Mouse (Mus musculus) forebrain, postnatal 0 days (tissue): Measurements from ENCODE around the gene Nap1l4. TPM values are rescaled to one million over a fixed set of nuclear protein-coding genes. Genes with fewer than 3 reads are reported as not detected.

Experiments used
- ATAC-seq: fragments of 200-750 bp; cut with Nextera tagmentation; 2 replicates; pipeline ENCODE4 v1.8.0; 2017; ENCODE audit warnings: mild to moderate bottlenecking, moderate library complexity
- DNase-seq: peaks from one replicate; pipeline ENCODE4 v3.0.0-alpha.2; 2015
- H3K27ac ChIP-seq: fragments of 300-500 bp; sonication (generic); 2 replicates; pipeline ENCODE4 v1.5.1; 2014; ENCODE audit warnings: low read depth, mild to moderate bottlenecking, antibody characterized with exemption, low read length, moderate library complexity, mixed read lengths
- H3K27me3 ChIP-seq: fragments of 300-500 bp; sonication (generic); 2 replicates; pipeline ENCODE4 v1.6.1; 2014; ENCODE audit warnings: mild to moderate bottlenecking, low read length, mixed read lengths; ENCODE audit not compliant: insufficient read depth
- H3K36me3 ChIP-seq: fragments of 300-500 bp; sonication (generic); 2 replicates; pipeline ENCODE4 v1.6.1; 2014; ENCODE audit warnings: mild to moderate bottlenecking, moderate library complexity; ENCODE audit not compliant: insufficient read depth
- H3K4me1 ChIP-seq: fragments of 300-500 bp; sonication (generic); 2 replicates; pipeline ENCODE4 v1.6.1; 2014; ENCODE audit warnings: antibody characterized with exemption; ENCODE audit not compliant: insufficient read depth
- H3K4me2 ChIP-seq: fragments of 300-500 bp; sonication (generic); 2 replicates; pipeline ENCODE4 v1.6.1; 2014; ENCODE audit warnings: low read depth, mild to moderate bottlenecking, moderate library complexity
- H3K4me3 ChIP-seq: fragments of 300-500 bp; sonication (generic); 2 replicates; pipeline ENCODE4 v1.5.1; 2014; ENCODE audit warnings: low read depth, low read length, mixed read lengths
- H3K9ac ChIP-seq: fragments of 300-500 bp; sonication (generic); 2 replicates; pipeline ENCODE4 v1.6.1; 2014; ENCODE audit warnings: mild to moderate bottlenecking
- H3K9me3 ChIP-seq: fragments of 300-500 bp; sonication (generic); 2 replicates; pipeline ENCODE4 v1.6.1; 2016; ENCODE audit warnings: low read length
- CTCF ChIP-seq: sonication (generic); IDR thresholded peaks from 2 replicates; pipeline ENCODE4 v1.5.1; 2016; ENCODE audit warnings: antibody characterized with exemption, control low read depth, low read depth
- WGBS: fragments of 180-500 bp; shearing (Covaris S2); extraction: QIAGEN DNeasy Blood & Tissue Kit; methylation state at CpG from one replicate; pipeline ENCODE4 v1.1.7; 2014; 5-methylcytosine and 5-hydroxymethylcytosine counted together
- microRNA-seq, 2 experiments: library from miRNA; unstranded; fragments of <30 nt; microRNA quantifications; one replicate each; pipeline ENCODE4; 2016
- polyA plus RNA-seq: library from polyadenylated mRNA; unstranded; fragments of >200 nt; fragmentation: Nextera tagmentation; extraction: Ambion mirVana; gene quantifications from 2 replicates; pipeline ENCODE4 v1.2.1, GENCODE M21; 2015
- total RNA-seq: library from RNA; depleted of rRNA; stranded (reverse); fragments of >200 nt; gene quantifications from 2 replicates; pipeline ENCODE4 v1.2.3, GENCODE M21; 2014; rRNA removed

Nap1l4 gene
- total and polyA plus RNA-seq, 2 experiments from 2014 or later = 202 to 258 TPM

- no peak for TF ChIP-seq CTCF
- Histone ChIP-seq H3K4me3 (no peak within 1 kb of the TSS), H3K9me3 (no peaks in the 10 kb centered on the region), H3K27ac (no peak within 1 kb of the TSS), H3K27me3 (no peaks in the 10 kb centered on the region), H3K4me1 (no peaks in the 10 kb centered on the region), H3K9ac (no peak within 1 kb of the TSS), H3K36me3 (no peaks in the 10 kb centered on the region), H3K4me2 (no peak within 1 kb of the TSS)
- WGBS = 37% methylated on average over 4 of the region's 4 CpGs
- ATAC-seq (no peak), DNase-seq (no peak)
Measured at GRCm38 (mm10) chr7:143473347-143474101, 75.4 kb downstream of the Nap1l4 start, which contains the start of gene Slc22a18. TSS of gene Slc22a18 (plus strand) at chr7:143473736.

GRCm38 (mm10) chr7:143469946-143470345, 79.0 kb downstream of the Nap1l4 start:
- peak; percentile 94 for TF ChIP-seq CTCF
- H3K27ac ChIP-seq = no peak overlapping the region
- peak; percentile 80 for ATAC-seq
- H3K36me3 ChIP-seq = no peaks in the 10 kb centered on the region
- no peak overlapping the region for H3K4me3 ChIP-seq
- WGBS = 12% methylated on average over 8 of the region's 8 CpGs
- DNase-seq = peak; percentile 87
- H3K27me3 ChIP-seq = no peaks in the 10 kb centered on the region
- no peaks in the 10 kb centered on the region for H3K4me1 ChIP-seq
- no peak overlapping the region for H3K9ac ChIP-seq
- H3K4me2 ChIP-seq = no peak overlapping the region
- H3K9me3 ChIP-seq = no peaks in the 10 kb centered on the region

GRCm38 (mm10) chr7:143467714-143468113, 81.2 kb downstream of the Nap1l4 start:
- H3K36me3 ChIP-seq = no peaks in the 10 kb centered on the region
- H3K27me3 ChIP-seq = peaks cover 12% of the 10 kb centered on the region
- WGBS = 4% methylated on average over 6 of the region's 6 CpGs
- no peak for TF ChIP-seq CTCF
- 0 out of 2 replicates have a peak, but pooled peaks cover 3% of the 10 kb centered on the region for H3K4me1 ChIP-seq
- no peak for DNase-seq
- no peak overlapping the region for H3K4me2 ChIP-seq
- ATAC-seq = no peak
- no peak overlapping the region for H3K9ac ChIP-seq
- H3K27ac ChIP-seq = no peak overlapping the region
- H3K4me3 ChIP-seq = no peak overlapping the region
- H3K9me3 ChIP-seq = no peaks in the 10 kb centered on the region

- Histone ChIP-seq H3K27ac (no peak overlapping the region), H3K9me3 (no peaks in the 10 kb centered on the region), H3K36me3 (no peaks in the 10 kb centered on the region), H3K4me3 (no peak overlapping the region), H3K4me2 (no peak overlapping the region), H3K27me3 (peaks cover 12% of the 10 kb centered on the region), H3K4me1 (0 out of 2 replicates have a peak, but pooled peaks cover 3% of the 10 kb centered on the region), H3K9ac (no peak overlapping the region)
- peak; percentile 62 for ATAC-seq
- 32% methylated on average over 14 of the region's 14 CpGs for WGBS
- TF ChIP-seq CTCF = peak; percentile 97
- peak; percentile 87 for DNase-seq
Measured at GRCm38 (mm10) chr7:143466099-143466677, 82.7 kb downstream of the Nap1l4 start.

- Histone ChIP-seq H3K36me3 (no peaks in the 10 kb centered on the region), H3K9me3 (no peaks in the 10 kb centered on the region), H3K4me3 (peak overlapping the region; percentile 24), H3K27me3 (peaks cover 12% of the 10 kb centered on the region), H3K4me2 (peak overlapping the region; percentile 60), H3K4me1 (0 out of 2 replicates have a peak, but pooled peaks cover 3% of the 10 kb centered on the region), H3K27ac (no peak overlapping the region), H3K9ac (peak overlapping the region; percentile 6; the same call in 1 of the 2 replicates)
- no peak for TF ChIP-seq CTCF
- ATAC-seq (no peak), DNase-seq (peak; percentile 30)
- WGBS = 34% methylated on average over 53 of the region's 56 CpGs
Measured at GRCm38 (mm10) chr7:143464811-143465560, 83.9 kb downstream of the Nap1l4 start.

- peak; percentile 82 for DNase-seq
- no peak for ATAC-seq
- H3K9ac ChIP-seq = no peak overlapping the region
- 30% methylated on average over 11 of the region's 11 CpGs for WGBS
- H3K36me3 ChIP-seq = no peaks in the 10 kb centered on the region
- H3K9me3 ChIP-seq = no peaks in the 10 kb centered on the region
- H3K27me3 ChIP-seq = peaks cover 12% of the 10 kb centered on the region
- no peak overlapping the region for H3K27ac ChIP-seq
- peak; percentile 91 for TF ChIP-seq CTCF
- H3K4me3 ChIP-seq = no peak overlapping the region
- 0 out of 2 replicates have a peak, but pooled peaks cover 3% of the 10 kb centered on the region for H3K4me1 ChIP-seq
- no peak overlapping the region; the same call in 1 of the 2 replicates for H3K4me2 ChIP-seq
Measured at GRCm38 (mm10) chr7:143463865-143464415, 85.0 kb downstream of the Nap1l4 start.

Small RNA genes within 50 kb of the gene (microRNA-seq; reads per million reads assigned to microRNA genes)
- 1.1 to 1.2 reads per million in 2 experiments for gene Mir7064

Other genes starting within 250 kb of the Nap1l4 start
- 99.0 and 123 TPM in 2 replicates for gene Cdkn1c, start 88.1 kb downstream of the Nap1l4 start, total RNA-seq
- gene Cdkn1c, start 88.1 kb downstream of the Nap1l4 start, polyA plus RNA-seq = 119 and 124 TPM in 2 replicates
- 0.92 and 1.7 TPM in 2 replicates for gene Slc22a18, start 75.4 kb downstream of the Nap1l4 start, total RNA-seq
- 0.71 and 1.0 TPM in 2 replicates for gene Slc22a18, start 75.4 kb downstream of the Nap1l4 start, polyA plus RNA-seq
- gene Phlda2, start 46.0 kb downstream of the Nap1l4 start, total RNA-seq = 0.46 TPM in 1 of 2 replicates, not detected in the other
- gene Phlda2, start 46.0 kb downstream of the Nap1l4 start, polyA plus RNA-seq = 0.60 TPM in 1 of 2 replicates, not detected in the other
- 51.5 and 68.1 TPM in 2 replicates for gene Cars, start 51.0 kb upstream of the Nap1l4 start, total RNA-seq
- gene Cars, start 51.0 kb upstream of the Nap1l4 start, polyA plus RNA-seq = 58.2 and 74.9 TPM in 2 replicates
- gene Tnfrsf26, start 79.6 kb upstream of the Nap1l4 start, total RNA-seq = 0.10 and 0.46 TPM in 2 replicates
- gene Tnfrsf26, start 79.6 kb upstream of the Nap1l4 start, polyA plus RNA-seq = 0.11 and 0.16 TPM in 2 replicates
- gene Tnfrsf22, start 100.6 kb upstream of the Nap1l4 start, total RNA-seq = 1.3 and 1.8 TPM in 2 replicates
- gene Tnfrsf22, start 100.6 kb upstream of the Nap1l4 start, polyA plus RNA-seq = 3.6 and 4.9 TPM in 2 replicates
- gene Tnfrsf23, start 136.8 kb upstream of the Nap1l4 start, total RNA-seq = 1.7 and 1.9 TPM in 2 replicates
- gene Tnfrsf23, start 136.8 kb upstream of the Nap1l4 start, polyA plus RNA-seq = 0.43 and 0.54 TPM in 2 replicates
- gene Osbpl5, start 207.9 kb upstream of the Nap1l4 start, total RNA-seq = 38.3 and 43.8 TPM in 2 replicates
- gene Osbpl5, start 207.9 kb upstream of the Nap1l4 start, polyA plus RNA-seq = 19.6 and 26.2 TPM in 2 replicates
- not detected in 2 replicates for gene Mrgprg, start 217.9 kb upstream of the Nap1l4 start, total RNA-seq
- not detected in 2 replicates for gene Mrgprg, start 217.9 kb upstream of the Nap1l4 start, polyA plus RNA-seq
- gene Mrgpre, start 235.4 kb upstream of the Nap1l4 start, total RNA-seq = 5.2 and 5.9 TPM in 2 replicates
- gene Mrgpre, start 235.4 kb upstream of the Nap1l4 start, polyA plus RNA-seq = 5.9 and 8.3 TPM in 2 replicates